Mouse (Mus musculus) adrenal gland, adult 18-20 months (tissue): ENCODE data around the gene Tstd1. TPM values are rescaled to one million over a fixed set of nuclear protein-coding genes. Genes with fewer than 3 reads are reported as not detected.

Source experiments
- DNase-seq, 2 experiments: peaks; one replicate each; pipeline ENCODE4 v3.0.0; 2021 to 2022; ENCODE audit warnings: low spot score in 2 of 2
- total RNA-seq, 2 experiments: library from RNA; stranded (reverse); gene quantifications; 1 replicate in 1 of 2; 2 replicates in 1 of 2; pipeline ENCODE4 v1.2.3; 2021

Tstd1 gene
- total RNA-seq, 2 experiments from 2014 or later, result 3.1 to 4.0 TPM

DNA sequence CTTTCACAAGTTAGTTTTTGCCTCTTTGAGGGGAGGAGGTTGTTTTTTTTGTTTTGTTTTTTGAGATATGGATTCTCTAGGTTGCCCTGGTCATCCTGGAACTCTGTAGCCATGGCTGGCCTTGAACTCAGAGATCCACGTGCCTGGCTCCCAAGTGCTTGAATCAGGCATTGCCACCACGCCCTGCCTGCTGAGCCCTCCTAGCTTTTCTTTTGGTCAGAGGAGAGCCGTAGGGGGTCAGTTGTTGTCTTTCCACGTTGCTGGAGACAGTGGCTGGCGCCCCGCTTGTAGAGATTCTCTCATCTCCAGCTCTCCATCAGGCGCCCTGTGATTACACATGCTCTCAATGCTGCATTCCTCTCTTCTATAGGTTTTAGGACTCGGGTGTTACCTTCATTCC, 5.1 kb upstream of the Tstd1 start:
- DNase-seq, result no peak

DNA sequence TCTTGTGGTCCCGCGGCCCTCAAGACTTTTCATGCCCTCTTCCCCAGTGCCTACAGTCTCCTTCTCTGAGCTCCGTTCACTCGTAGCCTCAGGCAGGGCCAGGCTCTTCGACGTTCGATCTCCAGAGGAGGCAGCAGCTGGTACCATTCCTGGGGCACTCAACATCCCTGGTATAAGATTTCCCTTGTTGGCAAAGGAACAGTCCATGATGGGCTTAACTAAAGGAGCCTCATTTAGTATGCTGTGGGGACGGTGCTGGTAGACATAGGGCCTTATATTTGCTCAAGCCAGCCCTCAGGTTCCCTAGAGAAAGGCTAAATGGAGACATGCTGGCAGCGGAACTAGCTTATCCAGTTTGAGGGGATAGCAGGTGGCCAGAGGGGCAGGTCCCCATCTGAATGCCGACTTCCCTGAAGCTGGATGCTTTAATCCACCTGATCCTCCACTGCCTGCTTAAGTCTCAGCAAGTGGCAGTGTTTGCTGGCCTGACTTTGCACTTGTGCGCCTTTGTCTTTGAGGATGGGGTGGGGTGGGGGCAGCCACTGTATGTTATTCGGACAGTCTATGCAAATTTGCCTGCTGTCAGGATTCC, 715 bp downstream of the Tstd1 start:
- DNase-seq, result no peak

DNA sequence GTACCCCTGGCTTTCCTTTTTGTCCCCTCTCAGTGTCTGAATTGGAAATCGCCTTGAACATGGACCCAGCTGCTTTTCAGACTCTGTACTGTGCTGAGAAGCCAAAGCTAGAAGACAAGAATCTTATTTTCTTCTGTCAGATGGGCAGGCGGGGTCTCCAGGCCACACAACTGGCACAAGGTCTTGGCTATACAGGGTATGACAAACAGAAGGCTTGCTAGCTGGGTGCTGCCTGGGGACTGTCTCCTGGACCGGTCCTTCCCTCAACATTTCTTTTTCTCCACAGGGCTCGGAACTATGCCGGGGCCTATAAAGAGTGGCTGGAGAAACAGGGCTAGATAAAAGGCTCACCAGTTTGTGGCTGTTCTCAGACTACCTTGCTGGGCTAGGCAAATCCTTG, 1.2 kb downstream of the Tstd1 start:
- DNase-seq, result no peak

DNA sequence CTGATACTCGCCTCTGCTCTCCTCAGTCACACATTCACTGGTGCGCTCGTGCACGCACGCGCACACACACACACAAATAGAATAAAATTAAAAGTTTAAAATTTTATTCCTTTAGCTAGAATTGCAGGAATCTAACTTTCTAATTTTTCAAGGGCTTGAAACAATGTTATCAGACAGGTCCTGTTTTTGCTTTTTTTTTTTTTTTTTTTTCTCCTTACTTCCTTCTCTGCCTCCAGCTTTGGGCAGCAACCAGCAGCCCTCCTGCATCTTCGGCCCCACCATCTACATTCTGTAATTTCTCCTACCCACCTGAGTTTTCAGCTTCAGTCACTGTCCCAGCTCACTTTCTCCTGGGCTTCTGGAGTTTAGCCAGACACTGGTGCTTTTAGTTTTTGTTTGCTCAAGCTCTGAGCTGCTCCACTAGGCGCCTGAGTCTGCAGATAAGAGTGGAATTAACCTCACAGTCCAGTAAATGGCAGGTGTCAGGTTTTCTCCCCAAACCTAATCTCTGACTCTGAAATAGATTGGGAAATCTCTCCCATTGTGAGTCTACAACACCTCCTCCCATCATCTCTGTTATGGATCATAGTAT, 3.9 kb downstream of the Tstd1 start:
- no peak for DNase-seq

DNA sequence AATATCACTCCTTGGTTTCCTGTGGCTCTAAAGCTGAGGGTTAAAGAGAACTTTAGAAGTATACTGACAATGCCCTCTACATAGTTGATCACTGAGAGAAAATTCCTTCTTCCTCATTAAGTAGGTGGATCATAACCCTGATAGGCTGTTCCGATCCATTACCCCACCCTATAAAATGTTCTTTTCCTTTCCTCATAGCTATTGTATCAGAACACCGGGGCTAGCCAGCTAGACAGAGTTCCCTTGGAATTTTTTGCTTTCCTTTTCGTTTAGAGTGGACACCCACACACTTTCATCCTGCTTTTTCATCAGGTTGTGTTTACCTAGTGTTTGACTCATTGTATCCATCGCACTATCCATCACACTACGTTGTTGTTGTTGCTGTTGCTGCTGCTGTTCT, 6.0 kb downstream of the Tstd1 start:
- no peak for DNase-seq

DNA sequence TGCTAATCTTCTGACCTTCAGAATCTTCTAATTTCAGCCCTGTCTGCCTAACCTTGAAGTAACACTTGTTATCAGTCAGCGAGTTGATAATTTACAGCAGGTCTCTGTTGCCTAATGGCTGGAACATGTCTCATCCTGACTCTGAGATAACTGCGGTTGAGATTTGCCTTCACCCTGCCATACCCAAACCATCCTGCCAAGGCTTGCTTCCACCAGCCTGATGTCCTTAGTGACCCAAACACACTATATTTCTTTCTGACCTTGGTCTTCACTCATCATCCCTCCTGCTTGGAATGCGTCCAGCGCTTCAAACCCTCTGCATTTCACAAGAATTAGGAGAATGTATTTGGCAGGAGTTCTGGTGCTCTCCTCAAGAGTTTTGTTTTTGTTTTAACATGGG, 6.5 kb downstream of the Tstd1 start:
- DNase-seq, result peak in 1 of 2 experiments; percentile 55

DNA sequence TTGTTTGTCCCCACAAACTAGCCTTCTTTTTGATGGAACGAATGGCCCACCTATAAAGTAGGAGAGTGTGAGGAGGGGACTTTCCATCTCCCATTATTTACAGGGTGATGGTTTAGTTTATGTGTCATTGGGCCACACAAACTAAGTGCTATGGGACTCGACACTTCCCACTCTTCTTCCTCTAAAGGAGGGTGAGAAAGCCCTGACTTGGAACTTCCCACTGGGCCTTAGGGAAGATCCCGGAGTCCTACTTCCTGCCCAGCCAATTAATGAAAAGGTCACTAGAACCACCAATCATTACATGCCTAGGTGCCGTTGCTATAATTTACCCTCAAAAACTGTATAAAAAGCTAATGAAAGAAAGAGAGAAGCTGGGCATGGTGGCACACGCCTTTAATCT, 13.5 kb downstream of the Tstd1 start:
- DNase-seq, result no peak

DNA sequence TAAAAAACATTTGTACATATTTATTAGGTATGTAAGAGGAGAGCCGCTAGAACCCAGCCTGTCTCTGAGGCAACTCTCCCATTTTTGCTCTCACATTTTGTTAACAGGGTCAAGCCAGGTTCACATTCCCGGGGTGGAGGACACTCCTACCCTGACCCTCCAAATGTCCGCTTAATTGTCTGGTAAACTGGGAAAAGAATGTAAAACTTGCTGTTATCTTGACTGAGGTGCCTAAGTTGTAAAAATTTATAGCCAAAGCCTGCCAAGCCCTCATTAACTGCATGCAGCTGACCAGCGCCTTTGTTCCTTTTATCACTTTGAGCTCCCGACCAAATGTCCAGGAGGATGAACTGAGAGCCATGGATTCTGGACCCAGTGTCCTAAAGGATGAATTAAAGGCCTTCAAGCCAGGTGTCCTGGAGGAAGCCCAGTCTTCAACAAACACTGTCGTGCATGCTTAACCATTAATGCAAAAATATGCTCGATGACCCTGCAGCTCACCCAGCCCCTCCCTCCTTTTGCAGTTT, 16.7 kb downstream of the Tstd1 start:
- DNase-seq, result no peak

DNA sequence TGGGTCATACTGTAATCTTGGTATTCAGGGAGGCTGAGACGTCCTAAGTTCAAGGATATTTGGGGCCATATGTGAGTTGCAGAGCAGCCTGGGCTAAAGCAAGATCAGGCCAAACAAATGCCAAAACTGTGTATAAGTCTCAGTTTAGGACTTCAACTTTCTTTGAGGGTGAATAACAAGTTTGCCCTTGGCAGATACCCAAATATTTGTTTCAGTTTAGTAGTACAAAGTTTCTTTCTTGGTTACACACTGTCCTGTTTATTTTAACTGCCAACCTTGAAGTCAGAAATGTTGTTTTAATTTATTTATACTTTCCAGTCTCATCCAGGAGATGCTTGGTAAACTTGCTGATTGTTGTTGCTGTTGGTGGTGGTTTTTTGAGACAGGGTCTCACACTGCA, 17.3 kb downstream of the Tstd1 start:
- no peak for DNase-seq

DNA sequence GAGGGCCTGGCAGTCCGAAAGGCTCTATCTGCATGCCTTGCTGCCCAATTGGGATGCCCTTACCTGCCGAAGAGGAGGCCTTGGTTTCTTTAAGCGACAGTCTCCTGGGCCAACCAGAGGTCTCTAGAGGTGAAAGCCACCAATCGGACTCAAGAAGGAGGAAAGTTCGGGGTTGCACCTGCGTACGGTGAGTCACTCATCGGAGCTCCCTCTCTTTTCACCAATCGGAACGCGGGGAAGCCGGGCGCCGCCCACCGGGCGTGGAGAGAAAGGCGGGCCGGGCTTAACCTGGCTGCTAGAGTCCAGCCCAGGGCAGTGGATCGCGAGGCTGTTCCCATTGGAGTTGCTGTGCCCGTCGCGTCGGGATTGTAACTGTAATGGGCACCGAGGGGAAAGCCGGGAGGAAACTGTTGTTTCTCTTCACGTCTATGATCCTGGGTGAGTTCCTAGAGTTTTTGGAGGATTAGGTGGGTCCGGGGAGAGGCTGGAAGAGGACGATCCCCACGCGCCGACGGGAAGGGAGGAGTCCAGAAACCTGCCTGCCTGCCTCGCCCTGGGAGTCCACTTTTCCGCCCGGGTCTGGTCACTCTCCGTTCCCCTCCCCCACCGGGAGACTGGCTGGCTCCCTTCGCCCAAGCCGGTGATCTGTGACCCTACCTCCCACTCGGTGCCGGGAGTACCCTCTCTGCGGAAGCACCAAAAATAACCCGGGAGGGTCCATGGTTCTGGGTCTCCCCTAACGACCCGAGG, 18.8 kb downstream of the Tstd1 start, which contains the start of gene F11r:
TSS of gene F11r (plus strand) at position 272 of the 750 bp plus-strand sequence.
- DNase-seq, result peak; percentile 80 to 84

DNA sequence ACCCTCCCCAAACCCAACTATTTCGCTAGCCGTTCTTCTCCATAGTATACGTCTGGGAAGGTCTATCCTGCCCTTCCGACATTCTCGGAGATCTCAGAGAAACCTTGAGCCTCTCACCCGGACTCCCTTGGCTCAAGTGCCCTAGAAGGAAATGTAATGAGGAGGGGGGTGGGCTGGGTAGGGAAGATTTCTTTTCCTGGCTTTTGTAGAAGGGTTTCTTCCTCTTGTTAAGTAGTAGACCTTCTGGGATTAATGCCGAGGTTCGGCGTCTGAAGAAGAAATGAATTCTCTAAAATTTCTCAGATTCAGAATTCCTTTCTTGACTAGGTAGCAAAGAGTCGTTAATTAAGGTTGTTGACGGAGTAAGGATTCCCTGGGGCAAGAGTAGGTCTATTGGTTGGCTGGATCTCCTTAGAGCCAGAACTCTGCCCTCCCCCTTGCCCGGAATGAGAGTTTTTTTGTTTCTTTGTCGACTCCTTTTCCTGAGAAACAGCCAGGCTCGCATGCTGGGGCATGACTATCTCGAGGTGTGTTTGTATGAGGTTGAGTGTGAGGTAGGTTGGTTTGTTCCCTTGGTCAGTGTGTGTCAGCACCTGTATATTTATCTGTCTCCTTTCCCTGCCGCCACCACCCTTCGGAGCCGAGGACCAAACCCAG, 19.5 kb downstream of the Tstd1 start:
- DNase-seq, result no peak

DNA sequence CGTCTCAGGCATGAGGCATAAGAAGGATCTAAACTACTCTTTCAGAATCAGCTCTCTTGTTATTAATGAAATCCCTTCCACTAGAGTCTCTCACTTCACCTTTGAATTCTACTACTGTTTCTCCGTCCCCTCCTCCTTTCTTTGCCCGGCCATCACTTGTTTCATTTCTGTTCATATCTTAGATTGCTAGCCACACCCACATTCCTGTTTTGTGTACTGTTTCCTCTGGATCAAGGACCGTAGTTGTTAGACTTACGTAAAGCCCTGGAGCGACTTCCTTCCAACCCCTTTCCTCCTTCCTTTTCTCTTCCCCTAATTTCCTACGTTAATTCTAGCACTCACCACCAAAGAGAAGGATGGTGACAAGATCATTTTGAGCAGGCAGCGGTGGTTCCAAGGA, 20.4 kb downstream of the Tstd1 start:
- DNase-seq, result no peak

DNA sequence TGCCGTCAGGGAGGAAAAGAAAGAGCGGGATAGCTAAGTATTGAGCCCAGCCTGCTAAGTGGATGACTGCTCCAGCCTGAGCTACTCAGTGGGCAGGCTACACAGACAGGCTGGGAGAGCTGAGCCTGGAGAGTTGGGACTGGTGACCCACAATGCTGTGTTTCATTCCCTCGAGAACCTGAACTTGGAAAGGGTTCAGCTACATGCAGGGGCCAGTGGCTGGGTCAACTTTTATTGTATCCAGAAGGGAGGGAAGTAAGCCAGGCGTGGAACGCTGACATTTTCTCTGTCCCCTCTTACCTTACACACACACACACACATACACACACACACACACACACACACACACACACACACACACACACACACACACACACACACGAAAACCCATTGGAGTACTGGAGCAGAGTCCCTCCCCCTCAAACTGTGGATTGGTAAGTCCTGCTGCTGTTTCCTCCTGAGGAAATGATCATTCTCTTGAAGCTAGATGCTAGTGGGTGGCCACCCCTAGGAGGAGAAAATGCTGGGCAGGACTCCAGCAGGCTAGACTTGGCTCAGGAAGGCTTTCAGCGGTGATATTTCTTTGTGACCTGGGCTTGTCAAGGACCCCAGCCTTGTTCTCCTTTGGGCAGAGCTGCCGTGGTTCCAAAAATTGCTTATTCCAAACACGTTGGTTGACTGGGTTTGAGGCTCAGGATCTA, 21.5 kb downstream of the Tstd1 start:
- DNase-seq, result peak; percentile 39 to 51

DNA sequence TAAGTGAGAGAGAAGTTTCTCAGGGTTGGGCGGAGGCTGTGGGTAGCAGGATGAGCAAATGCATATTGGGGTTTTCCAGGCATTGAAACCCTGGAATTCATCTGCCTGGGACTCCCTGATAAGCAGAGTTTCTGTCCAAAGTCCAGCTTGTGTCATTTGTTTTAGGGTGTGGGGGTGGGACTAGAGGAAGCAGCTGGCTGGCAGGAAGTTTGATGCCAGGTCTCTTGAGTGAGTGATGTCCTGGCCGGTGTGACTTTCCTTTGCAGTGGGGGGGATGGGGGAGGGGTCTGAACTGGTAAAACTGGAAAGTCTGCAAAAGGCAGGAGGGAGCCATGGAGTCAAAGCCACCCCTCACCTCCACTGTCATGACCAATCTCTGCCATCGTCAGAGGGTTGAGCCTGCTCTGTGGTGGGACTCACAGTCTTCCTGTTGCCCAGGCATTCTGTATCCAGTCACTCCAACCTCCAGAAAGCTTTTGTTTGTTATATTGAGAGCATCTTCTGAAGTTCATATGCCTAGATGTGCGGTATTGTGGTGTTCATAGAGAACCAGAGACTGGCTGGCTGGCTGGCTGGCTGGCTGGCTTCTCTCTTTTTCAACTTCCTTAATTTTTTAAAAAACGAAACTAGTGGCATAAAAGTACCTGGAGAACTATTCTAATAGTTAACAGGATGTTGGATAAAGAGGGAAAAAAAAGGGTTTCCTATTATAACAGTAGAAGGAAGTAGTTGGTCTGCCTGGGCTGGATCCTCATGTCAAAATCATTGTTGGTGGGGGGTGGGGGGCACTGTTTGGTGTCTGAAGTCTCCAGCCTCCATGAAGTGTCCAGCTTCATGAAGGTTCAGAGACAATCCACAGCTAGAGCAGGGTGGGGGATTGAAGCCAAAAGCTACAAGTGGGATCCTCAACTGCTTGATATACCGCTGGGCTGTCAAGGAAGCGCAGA, 23.1 kb downstream of the Tstd1 start:
- DNase-seq, result no peak

DNA sequence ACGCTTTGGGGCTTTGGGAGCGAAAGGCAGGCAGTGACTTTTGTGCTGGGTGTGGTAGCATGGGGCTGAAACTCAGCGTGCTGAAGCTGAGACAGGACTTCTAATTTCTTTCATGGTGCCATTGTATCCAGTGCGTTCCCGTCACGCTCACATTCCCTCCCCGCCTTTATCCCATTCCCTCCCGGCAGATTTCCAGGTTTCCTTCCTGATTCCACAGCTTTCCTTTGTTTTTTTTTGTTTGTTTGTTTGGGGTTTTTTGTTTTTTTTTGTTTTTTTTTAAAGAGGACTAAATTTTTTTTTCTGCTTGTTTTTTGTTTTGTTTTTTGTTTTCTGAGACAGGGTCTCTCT, 23.7 kb downstream of the Tstd1 start:
- no peak for DNase-seq

DNA sequence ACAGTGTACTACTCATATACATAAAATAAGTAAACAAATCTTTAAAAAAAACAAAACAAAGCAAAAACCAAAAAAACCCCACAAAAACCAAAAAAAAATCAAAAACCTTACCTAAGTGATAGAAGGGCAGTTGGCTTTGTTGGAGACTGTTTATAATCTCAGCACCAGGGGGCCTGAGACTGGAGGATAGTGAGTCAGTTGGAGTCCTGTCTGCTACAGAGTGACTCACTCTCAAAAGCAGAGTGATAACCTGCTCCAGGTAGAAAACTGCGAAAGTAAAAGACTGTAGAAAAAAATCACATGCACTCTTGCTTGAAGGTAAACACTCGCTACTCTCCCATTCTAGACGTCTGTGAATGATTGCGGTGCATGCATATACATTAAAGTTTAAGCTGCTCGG, 26.4 kb downstream of the Tstd1 start:
- no peak for DNase-seq

DNA sequence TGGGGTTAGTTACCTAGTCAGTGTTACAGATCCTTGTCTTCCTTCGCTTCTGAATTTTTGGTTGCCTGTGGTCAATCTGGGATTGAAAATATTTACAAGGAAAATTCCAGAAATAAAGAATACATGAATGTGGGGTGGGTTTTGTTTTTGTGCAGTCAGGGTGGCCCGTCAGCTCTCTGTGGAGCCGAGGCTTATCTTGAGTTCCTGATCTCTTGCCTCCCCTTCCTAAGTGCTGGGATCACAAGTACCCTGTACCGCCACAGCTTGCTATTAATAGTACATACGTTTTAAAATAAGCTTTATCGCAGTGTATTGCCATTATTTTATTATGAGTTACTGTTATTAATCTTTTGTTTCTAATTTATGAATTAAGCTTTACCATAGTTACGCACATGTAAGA, 28.2 kb downstream of the Tstd1 start:
- DNase-seq, result no peak

DNA sequence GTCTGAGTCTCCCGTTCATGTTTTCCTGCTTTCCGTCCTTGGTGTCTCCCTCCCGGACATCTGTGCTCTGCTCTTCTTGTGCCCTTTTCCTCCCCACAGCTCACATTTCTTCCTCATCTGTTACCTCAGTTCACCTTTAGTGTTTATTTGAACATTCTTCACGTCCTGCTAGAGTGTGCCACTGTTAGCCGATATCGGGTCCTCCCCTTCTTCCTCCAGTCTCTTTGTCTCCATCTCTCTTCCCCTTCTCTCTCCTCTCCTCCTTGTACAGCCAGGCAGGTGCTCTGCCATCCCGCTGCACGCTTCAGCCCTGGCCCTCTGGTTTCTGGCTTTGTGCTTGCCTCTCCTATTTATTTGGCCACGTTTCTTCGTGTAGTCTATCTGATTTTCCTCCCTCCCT, 29.0 kb downstream of the Tstd1 start:
- no peak for DNase-seq

DNA sequence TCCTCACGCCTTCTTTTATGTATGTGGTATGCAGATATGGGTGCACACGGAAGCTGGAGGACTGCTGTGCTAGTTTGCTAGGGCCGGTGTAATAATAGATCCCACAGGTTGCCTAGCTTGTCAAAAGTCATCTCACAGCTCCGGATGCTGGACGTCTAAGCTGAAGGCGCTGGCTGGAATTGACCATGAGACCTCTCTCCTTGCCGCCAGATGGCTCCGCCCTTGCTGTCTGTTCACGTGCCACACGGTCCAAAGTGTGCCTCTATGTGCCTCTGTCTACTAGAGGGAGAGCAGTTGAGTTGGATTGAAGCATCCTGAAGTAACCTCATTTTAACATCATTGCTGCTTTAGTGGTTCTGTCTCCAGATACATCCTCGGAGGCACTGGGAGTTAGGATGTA, 31.4 kb downstream of the Tstd1 start:
- DNase-seq, result no peak

DNA sequence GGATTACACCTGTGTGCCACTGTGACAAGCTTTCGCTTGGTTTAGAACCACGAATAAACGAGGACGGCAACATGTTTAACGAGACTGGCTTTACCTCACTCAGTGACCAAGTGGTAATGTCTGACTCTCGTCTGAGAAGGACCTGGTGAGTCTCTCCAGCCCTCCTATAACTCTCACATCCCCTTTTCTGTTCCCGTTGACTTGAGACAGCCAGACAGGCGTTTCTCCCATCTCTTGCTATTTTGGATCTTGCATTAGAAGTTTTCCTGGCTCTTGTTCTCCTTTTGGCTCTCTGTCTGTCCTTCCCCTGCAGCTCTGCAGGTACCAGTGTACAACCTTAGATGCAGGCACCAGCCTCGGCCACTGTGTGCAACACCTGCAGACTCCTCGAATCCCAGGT, 32.3 kb downstream of the Tstd1 start:
- DNase-seq, result no peak
